Mouse (Mus musculus): ENCODE data around the gene Atpif1.

GRCm38 (mm10) chr4:132567361-132567779 lies 33.9 kb upstream of the Atpif1 start:
- TF ChIP-seq CTCF (IDR thresholded peaks at IDR 0.05; ENCODE audit: low read depth, low read length) (no peak), POLR2A (IDR thresholded peaks at IDR 0.05; ENCODE audit: borderline replicate concordance, low read depth, low read length) (no peak)

Data from bone marrow macrophage, adult 2 months (primary cell).